Mouse (Mus musculus): Measurements from ENCODE around the gene Tmem245.

DNA sequence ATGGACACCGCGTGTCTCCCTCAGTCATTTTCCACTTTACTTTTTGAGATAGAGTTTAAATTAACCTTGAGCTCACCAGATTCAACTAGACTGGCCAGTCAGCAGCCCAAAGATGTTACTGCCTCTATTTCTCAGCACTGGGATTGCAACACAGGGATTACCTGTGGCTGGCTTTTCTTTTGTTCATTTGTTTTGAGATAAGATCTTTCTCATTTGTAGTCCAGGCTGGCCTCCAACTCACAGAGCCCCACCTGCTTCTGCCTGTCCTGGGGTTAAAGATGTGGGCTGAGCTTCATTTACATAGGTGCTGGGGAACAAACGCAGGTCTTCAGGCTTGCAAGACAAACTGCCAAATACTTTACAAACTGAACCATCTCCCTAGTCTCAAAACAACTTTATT lies 40.3 kb downstream of the Tmem245 start:
- TF ChIP-seq CTCF (IDR thresholded peaks at IDR 0.05) (no peak), EP300 (IDR thresholded peaks at IDR 0.05) (no peak)

Measured in lung, postnatal 0 days (tissue).